In the genomic region with DNA sequence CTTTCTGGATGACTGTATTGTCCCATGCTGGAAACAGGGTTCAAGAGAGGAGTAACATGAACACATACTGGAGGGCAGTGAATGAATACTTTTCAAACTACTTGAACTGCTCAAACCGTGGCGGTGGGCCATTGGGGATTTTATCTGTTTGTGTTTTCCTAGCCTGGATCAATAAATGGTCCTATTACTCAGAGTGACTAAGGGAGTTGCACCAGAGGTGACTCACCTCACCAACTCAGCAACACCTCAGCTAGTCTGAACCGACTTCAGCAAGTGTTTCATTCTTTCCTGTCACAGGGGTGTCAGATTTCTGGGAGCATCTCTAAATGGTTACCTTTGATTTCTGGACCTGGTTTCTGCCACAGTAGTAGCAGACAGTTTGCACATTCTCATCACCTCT, we compare ENCODE assay signal across 22 mouse cellular contexts. TPM values are rescaled to one million over a fixed set of nuclear protein-coding genes. Genes with fewer than 3 reads are reported as not detected.
DNase-seq lines count a peak whose midpoint lies in the region; ATAC-seq and TF ChIP-seq lines count a peak whose summit lies in the region.
"Had no signal": no experiment of that assay in that cellular context is flagged by ENCODE, and none has a peak within 500 bp of the region (broad histone marks: within the 10 kb centered on the region; RNA-seq: fewer than 3 reads in every experiment).

No protein-coding gene starts in this region.

- no peak overlapping the region for H3K4me3 ChIP-seq in lung, embryonic 16.5 days (ENCODE audit: low read length)
- no peak overlapping the region for H3K4me3 ChIP-seq in intestine, embryonic 16.5 days (ENCODE audit: low read length)
- no peak overlapping the region for H3K4me3 ChIP-seq in stomach, postnatal 0 days (ENCODE audit: low read depth, low read length)
- H3K4me3 ChIP-seq: heart, embryonic 10.5 days; hindbrain, embryonic 12.5 days; liver, embryonic 15.5 days; midbrain, embryonic 12.5 days; neural tube, embryonic 12.5 days had no signal

- no peaks in the 10 kb centered on the region for H3K27me3 ChIP-seq in lung, embryonic 16.5 days (ENCODE audit: control insufficient read depth, insufficient read depth, low read depth, low read length)
- H3K27me3 ChIP-seq in intestine, embryonic 16.5 days (replicated peaks; ENCODE audit: control insufficient read depth, insufficient read depth, low read length), result no peaks in the 10 kb centered on the region
- no peaks in the 10 kb centered on the region for H3K27me3 ChIP-seq in stomach, postnatal 0 days (ENCODE audit: control insufficient read depth, insufficient read depth, low read length)
- H3K27me3 ChIP-seq: hindbrain, embryonic 12.5 days; liver, embryonic 15.5 days; neural tube, embryonic 12.5 days had no signal

- WGBS in lung, embryonic 16.5 days, result 39% methylated on average over 3 of the region's 3 CpGs
- WGBS in intestine, embryonic 16.5 days, result 34% methylated on average over 3 of the region's 3 CpGs
- 37% methylated on average over 3 of the region's 3 CpGs for WGBS in stomach, postnatal 0 days

- ATAC-seq in lung, embryonic 16.5 days (ENCODE audit: low read depth), result no peak; the same call in 1 of the 2 replicates
- ATAC-seq in intestine, embryonic 16.5 days, result peak; percentile 62
- peak; percentile 89 for ATAC-seq in stomach, postnatal 0 days (ENCODE audit: low FRiP score, low TSS enrichment)
- ATAC-seq: forebrain, postnatal 0 days had no signal

- no peak for TF ChIP-seq EP300 in stomach, postnatal 0 days (optimal IDR thresholded peaks at IDR 0.05)

- H3K9me3 ChIP-seq in lung, embryonic 16.5 days (ENCODE audit: control insufficient read depth, low read length), result no peaks in the 10 kb centered on the region
- no peaks in the 10 kb centered on the region for H3K9me3 ChIP-seq in intestine, embryonic 16.5 days (ENCODE audit: control insufficient read depth, low read length)
- H3K9me3 ChIP-seq in stomach, postnatal 0 days (ENCODE audit: control insufficient read depth, low read length), result no peaks in the 10 kb centered on the region
- H3K9me3 ChIP-seq: heart, embryonic 10.5 days; hindbrain, embryonic 12.5 days; liver, embryonic 15.5 days; midbrain, embryonic 12.5 days; neural tube, embryonic 12.5 days had no signal

- no peak for TF ChIP-seq CTCF in stomach, postnatal 0 days (IDR thresholded peaks at IDR 0.05; ENCODE audit: low read depth)

- H3K9ac ChIP-seq in lung, embryonic 16.5 days (ENCODE audit: low read length), result no peak overlapping the region
- H3K9ac ChIP-seq in intestine, embryonic 16.5 days (ENCODE audit: low read depth, low read length), result no peak overlapping the region
- no peak overlapping the region for H3K9ac ChIP-seq in stomach, postnatal 0 days (ENCODE audit: low read length)
- H3K9ac ChIP-seq: forebrain, postnatal 0 days; hindbrain, embryonic 12.5 days; liver, embryonic 15.5 days; midbrain, embryonic 12.5 days; neural tube, embryonic 12.5 days had no signal

- DNase-seq in heart, adult 11 months, result peak; percentile 63
- DNase-seq in heart, postnatal 25 days (ENCODE audit: low spot score), result no peak
- DNase-seq in lung, postnatal 14 days, result no peak
- peak; percentile 54 for DNase-seq in stomach, postnatal 0 days (ENCODE audit: low spot score)
- no peak for DNase-seq in right cerebral cortex, postnatal 25 days
- no peak for DNase-seq in heart, postnatal 14 days
- DNase-seq: adrenal gland, postnatal 14 days; cerebellum, adult 11 months; cerebellum, postnatal 10 days; embryo, embryonic 11 days; forebrain, postnatal 0 days; gastrocnemius, postnatal 36 days; right cerebral cortex, adult 18-20 months; thymus, adult 2 months had no signal

- intact Hi-C loops in heart, postnatal 25 days (cut with DNase I), result no loop called here
- intact Hi-C loops in heart, postnatal 14 days (cut with DNase I), result no loop called here

- H3K4me2 ChIP-seq in lung, embryonic 16.5 days (ENCODE audit: low read depth, low read length), result no peak overlapping the region
- H3K4me2 ChIP-seq in intestine, embryonic 16.5 days (ENCODE audit: low read depth, low read length), result no peak overlapping the region
- 0 out of 2 replicates have a peak overlapping the region, but pooled peaks have one; percentile 5 for H3K4me2 ChIP-seq in stomach, postnatal 0 days (replicated peaks; ENCODE audit: low read depth)
- H3K4me2 ChIP-seq: hindbrain, embryonic 12.5 days; liver, embryonic 15.5 days; midbrain, embryonic 12.5 days; neural tube, embryonic 12.5 days had no signal

- H3K27ac ChIP-seq in lung, embryonic 16.5 days (ENCODE audit: low read length), result peak overlapping the region; percentile 41
- no peak overlapping the region for H3K27ac ChIP-seq in intestine, embryonic 16.5 days (ENCODE audit: low read length)
- peak overlapping the region; percentile 85 for H3K27ac ChIP-seq in stomach, postnatal 0 days (replicated peaks)
- H3K27ac ChIP-seq: heart, embryonic 10.5 days; hindbrain, embryonic 12.5 days; liver, embryonic 15.5 days; macrophage; midbrain, embryonic 12.5 days; neural tube, embryonic 12.5 days had no signal

- H3K36me3 ChIP-seq in lung, embryonic 16.5 days (ENCODE audit: control insufficient read depth, insufficient read depth, low read length), result no peaks in the 10 kb centered on the region
- no peaks in the 10 kb centered on the region for H3K36me3 ChIP-seq in intestine, embryonic 16.5 days (ENCODE audit: control insufficient read depth, insufficient read depth, low read length)
- no peaks in the 10 kb centered on the region for H3K36me3 ChIP-seq in stomach, postnatal 0 days (ENCODE audit: control insufficient read depth, insufficient read depth, low read length)
- H3K36me3 ChIP-seq: heart, embryonic 10.5 days; hindbrain, embryonic 12.5 days; liver, embryonic 15.5 days; midbrain, embryonic 12.5 days; neural tube, embryonic 12.5 days had no signal

- H3K4me1 ChIP-seq in lung, embryonic 16.5 days (replicated peaks; ENCODE audit: control insufficient read depth, insufficient read depth, low read length), result no peaks in the 10 kb centered on the region
- peaks cover 8% of the 10 kb centered on the region for H3K4me1 ChIP-seq in intestine, embryonic 16.5 days (ENCODE audit: control insufficient read depth, insufficient read depth, low read length)
- H3K4me1 ChIP-seq in stomach, postnatal 0 days (replicated peaks; ENCODE audit: control insufficient read depth, insufficient read depth), result no peaks in the 10 kb centered on the region
- H3K4me1 ChIP-seq: heart, embryonic 10.5 days; hindbrain, embryonic 12.5 days; liver, embryonic 15.5 days; midbrain, embryonic 12.5 days; neural tube, embryonic 12.5 days had no signal

RNA-seq across cellular contexts. Expression of a gene that starts 15.0 kb away (rescaled TPM):
- under 1 TPM; 0.34 to 0.47 TPM for total RNA-seq in heart, postnatal 25 days (2021)
- 12.3 and 12.5 TPM in 2 replicates for polyA plus RNA-seq in lung, embryonic 16.5 days (2015; fragmentation: Nextera tagmentation; extraction: Ambion mirVana)
- polyA plus RNA-seq in intestine, embryonic 16.5 days (2015; fragmentation: Nextera tagmentation; extraction: Ambion mirVana), result 17.9 and 22.0 TPM in 2 replicates
- 71.0 and 73.3 TPM in 2 replicates for polyA plus RNA-seq in stomach, postnatal 0 days (2015; fragmentation: Nextera tagmentation; extraction: Ambion mirVana)
- total RNA-seq in heart, postnatal 14 days (2021), result under 1 TPM; 0.17 to 0.26 TPM

Comparison
In these comparisons a context has a peak if more than half of its experiments do, and no peak if none do; other contexts are left out.
1. DNase-seq: peak in heart, adult 11 months (single experiment) and stomach, postnatal 0 days (single experiment); none in heart, postnatal 25 days (single experiment), lung, postnatal 14 days (single experiment), right cerebral cortex, postnatal 25 days (single experiment) and heart, postnatal 14 days (0 of 2).